ENCODE assay signal across 18 mouse cellular contexts in genomic region chr6:72752824-72753223, GRCm38 (mm10). TPM values are rescaled to one million over a fixed set of nuclear protein-coding genes. Genes with fewer than 3 reads are reported as not detected.
DNase-seq lines count a peak whose midpoint lies in the region; ATAC-seq and TF ChIP-seq lines count a peak whose summit lies in the region.
"Had no signal": no experiment of that assay in that cellular context is flagged by ENCODE, and none has a peak within 500 bp of the region (broad histone marks: within the 10 kb centered on the region; RNA-seq: fewer than 3 reads in every experiment).

No protein-coding gene starts in this region.

- TF ChIP-seq EP300 in liver, postnatal 0 days (IDR thresholded peaks at IDR 0.05; ENCODE audit: low read depth), result no peak

- H3K4me2 ChIP-seq in liver, embryonic 15.5 days, result no peak overlapping the region
- H3K4me2 ChIP-seq in liver, postnatal 0 days (ENCODE audit: low read depth, low read length), result no peak overlapping the region
- H3K4me2 ChIP-seq in limb, embryonic 12.5 days, result no peak overlapping the region
- H3K4me2 ChIP-seq in hindbrain, embryonic 14.5 days (replicated peaks), result no peak overlapping the region
- H3K4me2 ChIP-seq in hindbrain, embryonic 16.5 days (ENCODE audit: low read length), result no peak overlapping the region
- H3K4me2 ChIP-seq: heart, embryonic 13.5 days; limb, embryonic 13.5 days; stomach, embryonic 15.5 days had no signal

- 51% methylated on average over 15 of the region's 15 CpGs for WGBS in kidney, adult 2 months
- WGBS in liver, embryonic 15.5 days (ENCODE audit: insufficient replicate concordance), result 32% methylated on average over 15 of the region's 15 CpGs
- 38% methylated on average over 15 of the region's 15 CpGs for WGBS in liver, postnatal 0 days (ENCODE audit: insufficient replicate concordance)
- 79% methylated on average over 15 of the region's 15 CpGs for WGBS in embryonic facial prominence, embryonic 10.5 days
- 89% methylated on average over 15 of the region's 15 CpGs for WGBS in limb, embryonic 12.5 days
- 87% methylated on average over 15 of the region's 15 CpGs for WGBS in hindbrain, embryonic 14.5 days
- WGBS in hindbrain, embryonic 16.5 days, result 87% methylated on average over 15 of the region's 15 CpGs

- TF ChIP-seq CTCF in kidney, adult 2 months (conservative IDR thresholded peaks at IDR 0.05; ENCODE audit: insufficient read depth, insufficient read length, low read depth, low read length), result no peak
- TF ChIP-seq CTCF in liver, postnatal 0 days (IDR thresholded peaks at IDR 0.05; ENCODE audit: low read depth), result no peak

- no peak overlapping the region for H3K4me3 ChIP-seq in kidney, adult 2 months (ENCODE audit: insufficient read depth, low read depth, low read length)
- no peak overlapping the region for H3K4me3 ChIP-seq in liver, embryonic 15.5 days (replicated peaks)
- no peak overlapping the region for H3K4me3 ChIP-seq in liver, postnatal 0 days (ENCODE audit: low read depth, low read length)
- no peak overlapping the region for H3K4me3 ChIP-seq in embryonic facial prominence, embryonic 10.5 days
- H3K4me3 ChIP-seq in limb, embryonic 12.5 days (replicated peaks), result no peak overlapping the region
- H3K4me3 ChIP-seq in hindbrain, embryonic 14.5 days (replicated peaks; ENCODE audit: low read length), result no peak overlapping the region
- no peak overlapping the region for H3K4me3 ChIP-seq in hindbrain, embryonic 16.5 days (ENCODE audit: low read length)
- H3K4me3 ChIP-seq: heart, embryonic 13.5 days; limb, embryonic 13.5 days; stomach, embryonic 15.5 days had no signal

- no peak for TF ChIP-seq POLR2A in kidney, adult 2 months (IDR thresholded peaks at IDR 0.05; ENCODE audit: low read depth, low read length)

- H3K36me3 ChIP-seq in kidney, adult 2 months (ENCODE audit: control insufficient read depth, insufficient read depth, low read length), result no peaks in the 10 kb centered on the region
- H3K36me3 ChIP-seq in liver, embryonic 15.5 days (replicated peaks), result no peaks in the 10 kb centered on the region
- H3K36me3 ChIP-seq in liver, postnatal 0 days (replicated peaks; ENCODE audit: insufficient read depth, low read length), result no peaks in the 10 kb centered on the region
- H3K36me3 ChIP-seq in embryonic facial prominence, embryonic 10.5 days (replicated peaks), result peaks cover 19% of the 10 kb centered on the region
- H3K36me3 ChIP-seq in limb, embryonic 12.5 days, result peaks cover 18% of the 10 kb centered on the region
- no peaks in the 10 kb centered on the region for H3K36me3 ChIP-seq in hindbrain, embryonic 14.5 days (replicated peaks; ENCODE audit: control insufficient read depth, insufficient read depth)
- H3K36me3 ChIP-seq in hindbrain, embryonic 16.5 days (ENCODE audit: control insufficient read depth, insufficient read depth, low read length), result no peaks in the 10 kb centered on the region
- H3K36me3 ChIP-seq: heart, embryonic 13.5 days; limb, embryonic 13.5 days; stomach, embryonic 15.5 days had no signal

- peak; percentile 43 for DNase-seq in kidney, adult 2 months
- DNase-seq in kidney, adult 8-10 months, result no peak
- no peak for DNase-seq in liver, postnatal 0 days
- no peak for DNase-seq in embryonic facial prominence, embryonic 10.5 days (ENCODE audit: low spot score)
- no peak for DNase-seq in hindbrain, embryonic 14.5 days (ENCODE audit: low spot score)
- DNase-seq: cerebellum, adult 9-11 months; heart, adult 11 months; lung, postnatal 14 days; retina, postnatal 1 day; thymus, adult 18-20 months had no signal

- no peak overlapping the region; the same call in 1 of the 2 replicates for H3K27ac ChIP-seq in kidney, adult 2 months (ENCODE audit: insufficient read depth, low read depth, low read length)
- H3K27ac ChIP-seq in liver, embryonic 15.5 days (replicated peaks), result no peak overlapping the region
- H3K27ac ChIP-seq in liver, postnatal 0 days (ENCODE audit: low read depth), result no peak overlapping the region
- H3K27ac ChIP-seq in embryonic facial prominence, embryonic 10.5 days (replicated peaks), result peak overlapping the region; percentile 40; the same call in 1 of the 2 replicates
- 0 out of 2 replicates have a peak overlapping the region, but pooled peaks have one; percentile 12 for H3K27ac ChIP-seq in limb, embryonic 12.5 days
- H3K27ac ChIP-seq in hindbrain, embryonic 14.5 days, result no peak overlapping the region
- no peak overlapping the region for H3K27ac ChIP-seq in hindbrain, embryonic 16.5 days (ENCODE audit: low read depth, low read length)
- H3K27ac ChIP-seq: heart, embryonic 13.5 days; hindbrain, postnatal 0 days; limb, embryonic 13.5 days; stomach, embryonic 15.5 days had no signal

- H3K9ac ChIP-seq in liver, embryonic 15.5 days, result no peak overlapping the region
- H3K9ac ChIP-seq in liver, postnatal 0 days (replicated peaks), result no peak overlapping the region
- H3K9ac ChIP-seq in limb, embryonic 12.5 days (replicated peaks), result no peak overlapping the region
- H3K9ac ChIP-seq in hindbrain, embryonic 14.5 days, result no peak overlapping the region
- no peak overlapping the region for H3K9ac ChIP-seq in hindbrain, embryonic 16.5 days (ENCODE audit: low read depth, low read length)
- H3K9ac ChIP-seq: heart, embryonic 13.5 days; limb, embryonic 13.5 days; stomach, embryonic 15.5 days had no signal

- ATAC-seq in liver, embryonic 15.5 days (ENCODE audit: insufficient read depth), result peak; percentile 40; the same call in 1 of the 2 replicates
- no peak; the same call in 1 of the 2 replicates for ATAC-seq in liver, postnatal 0 days
- no peak for ATAC-seq in limb, embryonic 12.5 days (ENCODE audit: insufficient number of reproducible peaks, insufficient read depth, low FRiP score, low TSS enrichment, low read depth)
- ATAC-seq in hindbrain, embryonic 14.5 days (ENCODE audit: low FRiP score), result no peak
- no peak for ATAC-seq in hindbrain, embryonic 16.5 days
- ATAC-seq: hindbrain, postnatal 0 days; intestine, postnatal 0 days had no signal

- H3K4me1 ChIP-seq in kidney, adult 2 months (ENCODE audit: control insufficient read depth, insufficient read depth, low read length), result peaks cover 4% of the 10 kb centered on the region; the same call in 1 of the 2 replicates
- H3K4me1 ChIP-seq in liver, embryonic 15.5 days (replicated peaks), result no peaks in the 10 kb centered on the region
- 0 out of 2 replicates have a peak, but pooled peaks cover 9% of the 10 kb centered on the region for H3K4me1 ChIP-seq in liver, postnatal 0 days (ENCODE audit: insufficient read depth)
- peaks cover 72% of the 10 kb centered on the region for H3K4me1 ChIP-seq in embryonic facial prominence, embryonic 10.5 days
- peaks cover 68% of the 10 kb centered on the region for H3K4me1 ChIP-seq in limb, embryonic 12.5 days (replicated peaks)
- peaks cover 11% of the 10 kb centered on the region; the same call in 1 of the 2 replicates for H3K4me1 ChIP-seq in hindbrain, embryonic 14.5 days (replicated peaks; ENCODE audit: control insufficient read depth, insufficient read depth, low read length)
- peaks cover 12% of the 10 kb centered on the region for H3K4me1 ChIP-seq in hindbrain, embryonic 16.5 days (ENCODE audit: control insufficient read depth, insufficient read depth, low read depth, low read length)

- H3K9me3 ChIP-seq in liver, embryonic 15.5 days (replicated peaks), result no peaks in the 10 kb centered on the region
- no peaks in the 10 kb centered on the region for H3K9me3 ChIP-seq in liver, postnatal 0 days (ENCODE audit: low read length)
- no peaks in the 10 kb centered on the region for H3K9me3 ChIP-seq in embryonic facial prominence, embryonic 10.5 days
- H3K9me3 ChIP-seq in limb, embryonic 12.5 days, result no peaks in the 10 kb centered on the region
- H3K9me3 ChIP-seq in hindbrain, embryonic 14.5 days (ENCODE audit: control insufficient read depth, low read length), result no peaks in the 10 kb centered on the region
- H3K9me3 ChIP-seq in hindbrain, embryonic 16.5 days (ENCODE audit: control insufficient read depth, low read length), result no peaks in the 10 kb centered on the region
- H3K9me3 ChIP-seq: heart, embryonic 13.5 days; limb, embryonic 13.5 days; stomach, embryonic 15.5 days had no signal

- no peaks in the 10 kb centered on the region for H3K27me3 ChIP-seq in kidney, adult 2 months (replicated peaks; ENCODE audit: control insufficient read depth, insufficient read depth, low read length)
- no peaks in the 10 kb centered on the region for H3K27me3 ChIP-seq in liver, embryonic 15.5 days
- H3K27me3 ChIP-seq in liver, postnatal 0 days (ENCODE audit: insufficient read depth, low read length), result no peaks in the 10 kb centered on the region
- no peaks in the 10 kb centered on the region for H3K27me3 ChIP-seq in embryonic facial prominence, embryonic 10.5 days (replicated peaks; ENCODE audit: low read depth, poor library complexity, severe bottlenecking)
- no peaks in the 10 kb centered on the region for H3K27me3 ChIP-seq in limb, embryonic 12.5 days
- H3K27me3 ChIP-seq in hindbrain, embryonic 14.5 days (ENCODE audit: control insufficient read depth, insufficient read depth, low read length), result no peaks in the 10 kb centered on the region
- H3K27me3 ChIP-seq in hindbrain, embryonic 16.5 days (replicated peaks; ENCODE audit: control insufficient read depth, insufficient read depth, low read length), result no peaks in the 10 kb centered on the region
- H3K27me3 ChIP-seq: heart, embryonic 13.5 days; limb, embryonic 13.5 days; stomach, embryonic 15.5 days had no signal

RNA-seq across cellular contexts. Expression of gene Tcf7l1, which starts 36.2 kb away (rescaled TPM):
- 13.2 and 16.3 TPM in 2 replicates for polyA plus RNA-seq in kidney, adult 2 months (2012; rRNA removed)
- 4.1 and 5.3 TPM in 2 replicates for polyA plus RNA-seq in liver, embryonic 15.5 days (2015; fragmentation: Nextera tagmentation; extraction: Ambion mirVana)
- 5.7 and 5.8 TPM in 2 replicates for polyA plus RNA-seq in liver, postnatal 0 days (2015; fragmentation: Nextera tagmentation; extraction: Ambion mirVana)
- polyA plus RNA-seq in embryonic facial prominence, embryonic 10.5 days (2016; fragmentation: Nextera tagmentation; extraction: Ambion mirVana), result 34.8 and 37.1 TPM in 2 replicates
- polyA plus RNA-seq in limb, embryonic 12.5 days (2016; fragmentation: Nextera tagmentation; extraction: Ambion mirVana), result 49.3 and 58.3 TPM in 2 replicates
- polyA plus RNA-seq in hindbrain, embryonic 14.5 days (2014; fragmentation: Nextera tagmentation; extraction: Ambion mirVana), result 7.2 and 7.3 TPM in 2 replicates
- 6.3 and 8.1 TPM in 2 replicates for polyA plus RNA-seq in hindbrain, embryonic 16.5 days (2015; fragmentation: Nextera tagmentation; extraction: Ambion mirVana)

Comparison
In these comparisons a context has a peak if more than half of its experiments do, and no peak if none do; other contexts are left out.
1. H3K27ac ChIP-seq: peak in embryonic facial prominence, embryonic 10.5 days (single experiment) and limb, embryonic 12.5 days (single experiment); none in kidney, adult 2 months (single experiment), liver, embryonic 15.5 days (single experiment), liver, postnatal 0 days (single experiment), hindbrain, embryonic 14.5 days (single experiment) and hindbrain, embryonic 16.5 days (single experiment).